Mouse (Mus musculus) CH12.LX (cell line): ENCODE results near the gene Zfp444.

Experiments
- CHD2 ChIP-seq: IDR thresholded peaks from 2 replicates; pipeline ENCODE4 v1.6.1; 2011; ENCODE audit warnings: low read length, improper control_type of control experiment
- CTCF ChIP-seq, 2 experiments: IDR thresholded peaks in 1 of 2; conservative IDR thresholded peaks in 1 of 2; 2 replicates each; pipeline ENCODE4 v1.5.1; 2011 to 2012; ENCODE audit warnings: low read depth in 2 of 2, low read length in 2 of 2, improper control_type of control experiment in 1 of 2, inconsistent platforms in 1 of 2, mild to moderate bottlenecking in 1 of 2, moderate library complexity in 1 of 2
- EP300 ChIP-seq: IDR thresholded peaks from 2 replicates; pipeline ENCODE4 v1.6.1; 2011; ENCODE audit warnings: low read length, improper control_type of control experiment
- GABPA ChIP-seq: IDR thresholded peaks from 2 replicates; pipeline ENCODE4 v1.6.1; 2012; ENCODE audit warnings: low read depth, low read length, improper control_type of control experiment, inconsistent platforms; ENCODE audit not compliant: insufficient replicate concordance
- MAX ChIP-seq: IDR thresholded peaks from 2 replicates; pipeline ENCODE4 v1.6.1; 2011; ENCODE audit warnings: low read length, improper control_type of control experiment
- MXI1 ChIP-seq: IDR thresholded peaks from 2 replicates; pipeline ENCODE4 v1.6.1; 2011; ENCODE audit warnings: mild to moderate bottlenecking, low read depth, low read length, improper control_type of control experiment
- POLR2A ChIP-seq: IDR thresholded peaks from 2 replicates; pipeline ENCODE4 v1.6.1; 2011; ENCODE audit warnings: low read depth, mild to moderate bottlenecking, improper control_type of control experiment, low read length
- POLR2AphosphoS2 ChIP-seq: IDR thresholded peaks from 2 replicates; pipeline ENCODE4 v1.6.1; 2011; ENCODE audit warnings: low read depth, low read length, improper control_type of control experiment
- UBTF ChIP-seq: IDR thresholded peaks from 2 replicates; pipeline ENCODE4 v1.6.1; 2012; ENCODE audit warnings: low read depth, mild to moderate bottlenecking, inconsistent platforms, low read length, improper control_type of control experiment, moderate library complexity
- USF1 ChIP-seq: IDR thresholded peaks from 2 replicates; pipeline ENCODE4 v1.6.1; 2014; ENCODE audit warnings: low read depth, mild to moderate bottlenecking, inconsistent platforms, low read length, improper control_type of control experiment
- ZKSCAN1 ChIP-seq: IDR thresholded peaks from 2 replicates; pipeline ENCODE4 v1.6.1; 2012; ENCODE audit warnings: low read depth, inconsistent platforms, low read length, improper control_type of control experiment, borderline replicate concordance
- ZMIZ1 ChIP-seq: IDR thresholded peaks from 2 replicates; pipeline ENCODE4 v1.6.1; 2012; ENCODE audit warnings: low read depth, mild to moderate bottlenecking, inconsistent platforms, low read length, improper control_type of control experiment

GRCm38 (mm10) chr7:6191376-6191775, 19.4 kb downstream of the Zfp444 start:
- TF ChIP-seq POLR2A, result no peak
- no peak for TF ChIP-seq GABPA
- no peak for TF ChIP-seq MXI1
- peak; percentile 82 to 84 for TF ChIP-seq CTCF (conservative IDR thresholded peaks at IDR 0.05 in 1 of 2, IDR thresholded peaks at IDR 0.05 in 1 of 2; ENCODE audit: low read depth in 2 of 2, low read length in 2 of 2)
- no peak for TF ChIP-seq CHD2
- no peak for TF ChIP-seq POLR2AphosphoS2
- TF ChIP-seq MAX, result no peak
- no peak for TF ChIP-seq ZMIZ1
- TF ChIP-seq ZKSCAN1, result no peak
- no peak for TF ChIP-seq USF1
- TF ChIP-seq UBTF, result no peak
- no peak for TF ChIP-seq EP300
